ENCODE assay signal across 39 mouse cellular contexts in the genomic region with DNA sequence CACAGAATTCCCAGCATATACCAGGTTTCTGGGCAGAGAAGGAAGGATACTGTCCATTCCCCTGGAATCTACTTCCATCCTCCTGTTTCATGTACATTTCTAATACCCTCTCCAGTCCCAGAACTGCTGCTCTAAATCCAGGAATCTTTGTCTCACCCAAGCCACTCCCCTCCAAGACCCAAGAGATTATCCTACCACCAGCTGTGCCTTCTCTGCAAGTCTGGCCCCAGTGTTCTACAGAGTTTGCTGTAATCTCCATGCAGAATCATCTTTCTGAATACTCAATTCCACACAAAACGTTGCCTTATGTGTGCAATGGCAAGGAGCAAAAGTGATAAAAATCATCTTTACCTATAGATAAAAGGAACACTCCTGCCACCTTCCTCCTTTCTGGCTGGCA. TPM values are rescaled to one million over a fixed set of nuclear protein-coding genes. Genes with fewer than 3 reads are reported as not detected.
"Had no signal": no experiment of that assay in that cellular context is flagged by ENCODE, and none has a peak within 500 bp of the region (broad histone marks: within the 10 kb centered on the region; RNA-seq: fewer than 3 reads in every experiment).

No protein-coding gene starts in this region.

- H3K27ac ChIP-seq: gastrocnemius, adult 2 months; heart, embryonic 10.5 days; heart, embryonic 13.5 days; hindbrain, embryonic 10.5 days; hindbrain, embryonic 12.5 days; hindbrain, embryonic 14.5 days; intestine, embryonic 15.5 days; layer of hippocampus, adult 2 months; limb, embryonic 13.5 days; limb, embryonic 15.5 days; liver, embryonic 12.5 days; liver, embryonic 14.5 days had no signal

- DNase-seq: gastrocnemius, adult 2 months; gastrocnemius, postnatal 10 days; gastrocnemius, postnatal 25 days; heart, postnatal 14 days; heart, postnatal 4 days; kidney, adult 18-20 months; kidney, adult 8-10 months; kidney, postnatal 10 days; kidney, postnatal 25 days; kidney, postnatal 4 days; left cerebral cortex, postnatal 4 days had no signal

- H3K36me3 ChIP-seq: heart, embryonic 10.5 days; heart, embryonic 13.5 days; heart, embryonic 15.5 days; hindbrain, embryonic 10.5 days; hindbrain, embryonic 12.5 days; intestine, embryonic 15.5 days; limb, embryonic 13.5 days; limb, embryonic 15.5 days; liver, embryonic 12.5 days had no signal

- H3K9ac ChIP-seq: heart, embryonic 13.5 days; heart, embryonic 15.5 days; hindbrain, embryonic 12.5 days; hindbrain, embryonic 14.5 days; intestine, embryonic 15.5 days; limb, embryonic 13.5 days; limb, embryonic 15.5 days; liver, embryonic 12.5 days; liver, embryonic 14.5 days had no signal

- H3K27me3 ChIP-seq: heart, embryonic 13.5 days; heart, embryonic 15.5 days; hindbrain, embryonic 12.5 days; intestine, embryonic 15.5 days; limb, embryonic 13.5 days; limb, embryonic 15.5 days; liver, embryonic 12.5 days had no signal

- H3K4me2 ChIP-seq: heart, embryonic 13.5 days; heart, embryonic 15.5 days; hindbrain, embryonic 12.5 days; hindbrain, embryonic 14.5 days; intestine, embryonic 15.5 days; limb, embryonic 13.5 days; limb, embryonic 15.5 days; liver, embryonic 12.5 days had no signal

- ATAC-seq: hindbrain, embryonic 16.5 days; inflammation-experienced regulatory T-cells, adult 6 months; intestine, embryonic 15.5 days; intestine, postnatal 0 days; liver, embryonic 12.5 days had no signal

- H3K4me1 ChIP-seq: heart, embryonic 10.5 days; heart, embryonic 13.5 days; heart, embryonic 15.5 days; hindbrain, embryonic 10.5 days; hindbrain, embryonic 12.5 days; intestine, embryonic 15.5 days; limb, embryonic 13.5 days; limb, embryonic 15.5 days; liver, embryonic 12.5 days had no signal

- H3K9me3 ChIP-seq: heart, embryonic 10.5 days; heart, embryonic 15.5 days; hindbrain, embryonic 10.5 days; hindbrain, embryonic 12.5 days; intestine, embryonic 15.5 days; limb, embryonic 13.5 days; limb, embryonic 15.5 days; liver, embryonic 12.5 days had no signal

- H3K4me3 ChIP-seq: gastrocnemius, adult 2 months; heart, embryonic 10.5 days; heart, embryonic 13.5 days; heart, embryonic 15.5 days; hindbrain, embryonic 10.5 days; hindbrain, embryonic 12.5 days; intestine, embryonic 15.5 days; layer of hippocampus, adult 2 months; limb, embryonic 13.5 days; limb, embryonic 15.5 days; liver, embryonic 12.5 days had no signal

RNA-seq across cellular contexts. Expression of a gene that starts 18.3 kb away (rescaled TPM):
- total RNA-seq: gastrocnemius, adult 2 months; gastrocnemius, postnatal 10 days; gastrocnemius, postnatal 25 days; gastrocnemius, postnatal 4 days; granulocyte monocyte progenitor cell, adult 5-6 weeks; heart, postnatal 14 days; heart, postnatal 4 days; layer of hippocampus, adult 2 months; layer of hippocampus, postnatal 10 days; layer of hippocampus, postnatal 25 days; left cerebral cortex, adult 18-20 months; left cerebral cortex, adult 8-10 months; left cerebral cortex, postnatal 10 days; left cerebral cortex, postnatal 25 days; left cerebral cortex, postnatal 4 days had no signal
- polyA plus RNA-seq: frontal cortex, adult 2 months; heart, embryonic 10.5 days; heart, embryonic 13.5 days; heart, embryonic 15.5 days; heart, postnatal 0 days; hindbrain, embryonic 10.5 days; hindbrain, embryonic 12.5 days; hindbrain, embryonic 14.5 days; hindbrain, embryonic 16.5 days; inflammation-experienced regulatory T-cells, adult 6 months; intestine, embryonic 15.5 days; intestine, postnatal 0 days; limb, embryonic 11.5 days; limb, embryonic 13.5 days; limb, embryonic 15.5 days; liver, embryonic 12.5 days had no signal

RNA-seq across cellular contexts. Expression of a gene that starts 27.0 kb away (rescaled TPM):
- total RNA-seq: gastrocnemius, adult 2 months; gastrocnemius, postnatal 10 days; gastrocnemius, postnatal 25 days; granulocyte monocyte progenitor cell, adult 5-6 weeks; layer of hippocampus, adult 2 months; layer of hippocampus, postnatal 10 days; layer of hippocampus, postnatal 25 days; left cerebral cortex, adult 18-20 months; left cerebral cortex, adult 8-10 months; left cerebral cortex, postnatal 10 days; left cerebral cortex, postnatal 25 days; left cerebral cortex, postnatal 4 days had no signal
- polyA plus RNA-seq: frontal cortex, adult 2 months; heart, embryonic 10.5 days; heart, embryonic 13.5 days; heart, embryonic 15.5 days; heart, postnatal 0 days; hindbrain, embryonic 10.5 days; hindbrain, embryonic 12.5 days; hindbrain, embryonic 14.5 days; hindbrain, embryonic 16.5 days; inflammation-experienced regulatory T-cells, adult 6 months; limb, embryonic 11.5 days; limb, embryonic 13.5 days; limb, embryonic 15.5 days; liver, embryonic 12.5 days; liver, embryonic 14.5 days had no signal

RNA-seq across cellular contexts. Expression of a gene that starts 49.2 kb away (rescaled TPM):
- total RNA-seq: gastrocnemius, adult 2 months; gastrocnemius, postnatal 10 days; gastrocnemius, postnatal 25 days; granulocyte monocyte progenitor cell, adult 5-6 weeks; heart, postnatal 14 days; heart, postnatal 4 days; layer of hippocampus, adult 2 months; layer of hippocampus, postnatal 10 days; layer of hippocampus, postnatal 25 days; left cerebral cortex, adult 18-20 months; left cerebral cortex, adult 8-10 months; left cerebral cortex, postnatal 10 days; left cerebral cortex, postnatal 25 days; left cerebral cortex, postnatal 4 days had no signal
- polyA plus RNA-seq: frontal cortex, adult 2 months; heart, embryonic 10.5 days; heart, embryonic 13.5 days; heart, embryonic 15.5 days; hindbrain, embryonic 10.5 days; hindbrain, embryonic 12.5 days; hindbrain, embryonic 14.5 days; hindbrain, embryonic 16.5 days; inflammation-experienced regulatory T-cells, adult 6 months; intestine, embryonic 15.5 days; kidney, embryonic 14.5 days; limb, embryonic 11.5 days; limb, embryonic 13.5 days; limb, embryonic 15.5 days; liver, embryonic 12.5 days; liver, embryonic 14.5 days had no signal

RNA-seq across cellular contexts. Expression of a gene that starts 55.7 kb away (rescaled TPM):
- total RNA-seq: gastrocnemius, adult 2 months; gastrocnemius, postnatal 10 days; gastrocnemius, postnatal 25 days; gastrocnemius, postnatal 4 days; granulocyte monocyte progenitor cell, adult 5-6 weeks; heart, postnatal 14 days; heart, postnatal 4 days; layer of hippocampus, adult 2 months; layer of hippocampus, postnatal 10 days; layer of hippocampus, postnatal 25 days; left cerebral cortex, adult 18-20 months; left cerebral cortex, adult 8-10 months; left cerebral cortex, postnatal 10 days; left cerebral cortex, postnatal 25 days; left cerebral cortex, postnatal 4 days had no signal
- polyA plus RNA-seq: frontal cortex, adult 2 months; heart, embryonic 10.5 days; heart, embryonic 13.5 days; heart, embryonic 15.5 days; heart, postnatal 0 days; hindbrain, embryonic 10.5 days; hindbrain, embryonic 12.5 days; hindbrain, embryonic 14.5 days; hindbrain, embryonic 16.5 days; inflammation-experienced regulatory T-cells, adult 6 months; intestine, embryonic 15.5 days; intestine, postnatal 0 days; kidney, embryonic 14.5 days; kidney, embryonic 16.5 days; limb, embryonic 11.5 days; limb, embryonic 13.5 days; limb, embryonic 15.5 days; liver, embryonic 12.5 days; liver, embryonic 14.5 days had no signal
